Mouse (Mus musculus) heart, embryonic 16.5 days (tissue): Measurements from ENCODE around the gene Cptp. TPM values are rescaled to one million over a fixed set of nuclear protein-coding genes. Genes with fewer than 3 reads are reported as not detected.
A peak's percentile ranks its signal among the peaks of the same experiment; 100 is the strongest.

Experiments used
- ATAC-seq: fragments of 200-750 bp; cut with Nextera tagmentation; replicated peaks from 2 replicates; pipeline ENCODE4 v1.8.0; 2017; ENCODE audit warnings: moderate number of reproducible peaks; ENCODE audit not compliant: insufficient read depth, low FRiP score; ENCODE audit errors: extremely low read depth
- H3K27ac ChIP-seq: fragments of 300-500 bp; sonication (generic); 2 replicates; pipeline ENCODE4 v1.5.1; 2014; ENCODE audit warnings: mild to moderate bottlenecking, low read length, control low read depth, moderate library complexity
- H3K27me3 ChIP-seq: fragments of 300-500 bp; sonication (generic); 2 replicates; pipeline ENCODE4 v1.6.1; 2014; ENCODE audit warnings: low read length, mixed read lengths; ENCODE audit not compliant: control insufficient read depth, insufficient read depth
- H3K36me3 ChIP-seq: fragments of 300-500 bp; sonication (generic); 2 replicates; pipeline ENCODE4 v1.6.1; 2014; ENCODE audit not compliant: control insufficient read depth, insufficient read depth
- H3K4me1 ChIP-seq: fragments of 300-500 bp; sonication (generic); 2 replicates; pipeline ENCODE4 v1.6.1; 2014; ENCODE audit warnings: low read length, mixed read lengths; ENCODE audit not compliant: control insufficient read depth, insufficient read depth
- H3K4me2 ChIP-seq: fragments of 300-500 bp; sonication (generic); 2 replicates; pipeline ENCODE4 v1.6.1; 2014; ENCODE audit warnings: low read depth, mild to moderate bottlenecking, control low read depth, low read length
- H3K4me3 ChIP-seq: fragments of 300-500 bp; sonication (generic); 2 replicates; pipeline ENCODE4 v1.5.1; 2014; ENCODE audit warnings: mild to moderate bottlenecking, control low read depth, low read length
- H3K9ac ChIP-seq: fragments of 300-500 bp; sonication (generic); 2 replicates; pipeline ENCODE4 v1.6.1; 2014; ENCODE audit warnings: low read length, control low read depth
- H3K9me3 ChIP-seq: fragments of 300-500 bp; sonication (generic); replicated peaks from 2 replicates; pipeline ENCODE4 v1.6.1; 2016; ENCODE audit warnings: low read length; ENCODE audit not compliant: control insufficient read depth
- WGBS: fragments of 180-500 bp; shearing (Covaris S2); extraction: QIAGEN DNeasy Blood & Tissue Kit; methylation state at CpG from one replicate; pipeline ENCODE4 v1.1.7; 2014; 5-methylcytosine and 5-hydroxymethylcytosine counted together
- polyA plus RNA-seq: library from polyadenylated mRNA; unstranded; fragments of >200 nt; fragmentation: Nextera tagmentation; extraction: Ambion mirVana; gene quantifications from 2 replicates; pipeline ENCODE4 v1.2.1, GENCODE M21; 2015

Gene Cptp
- 9.3 and 9.5 TPM in 2 replicates for polyA plus RNA-seq

- Histone ChIP-seq H3K4me2 (peak within 1 kb of the TSS; percentile 89), H3K9ac (peak within 1 kb of the TSS; percentile 83), H3K4me1 (peaks cover 15% of the 10 kb centered on the region), H3K27me3 (no peaks in the 10 kb centered on the region), H3K4me3 (peak within 1 kb of the TSS; percentile 70), H3K36me3 (peaks cover 23% of the 10 kb centered on the region), H3K27ac (peak within 1 kb of the TSS; percentile 8; the same call in 1 of the 2 replicates), H3K9me3 (no peaks in the 10 kb centered on the region)
- ATAC-seq = peak; percentile 97
- WGBS = under 1% methylated on average over 60 of the region's 63 CpGs
Observed at GRCm38 (mm10) chr4:155869317-155870033, at the start of gene Cptp, which contains the start of gene Ints11. Cptp (minus strand) TSS chr4:155869440. Ints11 (plus strand) TSS chr4:155869546.

- peaks cover 9% of the 10 kb centered on the region for H3K36me3 ChIP-seq
- ATAC-seq = no peak
- no peak overlapping the region for H3K4me2 ChIP-seq
- no peak overlapping the region for H3K4me3 ChIP-seq
- no peaks in the 10 kb centered on the region for H3K27me3 ChIP-seq
- 88% methylated on average over 4 of the region's 4 CpGs for WGBS
- no peaks in the 10 kb centered on the region for H3K4me1 ChIP-seq
- H3K9ac ChIP-seq = no peak overlapping the region
- no peaks in the 10 kb centered on the region for H3K9me3 ChIP-seq
- H3K27ac ChIP-seq = no peak overlapping the region
Observed at GRCm38 (mm10) chr4:155908751-155909150, 39.5 kb upstream of the Cptp start.

GRCm38 (mm10) chr4:155908281-155908680, 39.0 kb upstream of the Cptp start:
- WGBS = 71% methylated on average over 7 of the region's 7 CpGs
- Histone ChIP-seq H3K9ac (no peak overlapping the region), H3K9me3 (no peaks in the 10 kb centered on the region), H3K4me2 (no peak overlapping the region), H3K36me3 (peaks cover 13% of the 10 kb centered on the region), H3K27me3 (no peaks in the 10 kb centered on the region), H3K4me3 (no peak overlapping the region), H3K27ac (no peak overlapping the region), H3K4me1 (no peaks in the 10 kb centered on the region)
- no peak for ATAC-seq

- H3K27me3 ChIP-seq = no peaks in the 10 kb centered on the region
- H3K4me3 ChIP-seq = no peak overlapping the region
- ATAC-seq = no peak
- no peaks in the 10 kb centered on the region for H3K4me1 ChIP-seq
- peaks cover 19% of the 10 kb centered on the region for H3K36me3 ChIP-seq
- H3K9me3 ChIP-seq = no peaks in the 10 kb centered on the region
- no peak overlapping the region for H3K27ac ChIP-seq
- H3K9ac ChIP-seq = no peak overlapping the region
- 67% methylated on average over 11 of the region's 11 CpGs for WGBS
- no peak overlapping the region for H3K4me2 ChIP-seq
Observed at GRCm38 (mm10) chr4:155907003-155907402, 37.8 kb upstream of the Cptp start.

- Histone ChIP-seq H3K27me3 (no peaks in the 10 kb centered on the region), H3K9me3 (no peaks in the 10 kb centered on the region), H3K36me3 (peaks cover 21% of the 10 kb centered on the region), H3K9ac (no peak overlapping the region), H3K27ac (no peak overlapping the region), H3K4me1 (peaks cover 6% of the 10 kb centered on the region), H3K4me2 (no peak overlapping the region), H3K4me3 (no peak overlapping the region)
- no peak for ATAC-seq
- WGBS = 81% methylated on average over 9 of the region's 9 CpGs
Observed at GRCm38 (mm10) chr4:155906125-155906524, 36.9 kb upstream of the Cptp start.

- 84% methylated on average over 13 of the region's 13 CpGs for WGBS
- Histone ChIP-seq H3K36me3 (peaks cover 21% of the 10 kb centered on the region), H3K9ac (no peak overlapping the region), H3K4me2 (no peak overlapping the region), H3K4me3 (no peak overlapping the region), H3K27ac (no peak overlapping the region), H3K9me3 (no peaks in the 10 kb centered on the region), H3K27me3 (no peaks in the 10 kb centered on the region), H3K4me1 (peaks cover 11% of the 10 kb centered on the region)
- ATAC-seq = no peak
Observed at GRCm38 (mm10) chr4:155905634-155906033, 36.4 kb upstream of the Cptp start.

GRCm38 (mm10) chr4:155904318-155905102, 35.3 kb upstream of the Cptp start:
- no peak overlapping the region for H3K4me3 ChIP-seq
- H3K9ac ChIP-seq = no peak overlapping the region
- peaks cover 11% of the 10 kb centered on the region for H3K4me1 ChIP-seq
- H3K4me2 ChIP-seq = no peak overlapping the region
- H3K36me3 ChIP-seq = peaks cover 28% of the 10 kb centered on the region
- no peaks in the 10 kb centered on the region for H3K9me3 ChIP-seq
- no peak overlapping the region for H3K27ac ChIP-seq
- ATAC-seq = no peak
- 88% methylated on average over 13 of the region's 13 CpGs for WGBS
- H3K27me3 ChIP-seq = no peaks in the 10 kb centered on the region

- peaks cover 35% of the 10 kb centered on the region for H3K36me3 ChIP-seq
Observed at GRCm38 (mm10) chr4:155903246-155903645, 34.0 kb upstream of the Cptp start.

GRCm38 (mm10) chr4:155901205-155901604, 32.0 kb upstream of the Cptp start:
- peaks cover 43% of the 10 kb centered on the region for H3K36me3 ChIP-seq
- peak; percentile 77 for ATAC-seq
- no peak overlapping the region for H3K9ac ChIP-seq
- H3K4me3 ChIP-seq = no peak overlapping the region
- H3K27me3 ChIP-seq = no peaks in the 10 kb centered on the region
- H3K4me2 ChIP-seq = no peak overlapping the region
- H3K4me1 ChIP-seq = peaks cover 11% of the 10 kb centered on the region
- H3K27ac ChIP-seq = peak overlapping the region; percentile 42; the same call in 1 of the 2 replicates
- WGBS = 40% methylated on average over 3 of the region's 3 CpGs
- H3K9me3 ChIP-seq = no peaks in the 10 kb centered on the region

More at GRCm38 (mm10) chr4:155903246-155903645, 34.0 kb upstream of the Cptp start:
- no peaks in the 10 kb centered on the region for H3K27me3 ChIP-seq
- H3K9me3 ChIP-seq = no peaks in the 10 kb centered on the region
- WGBS = 90% methylated on average over 13 of the region's 13 CpGs
- H3K9ac ChIP-seq = no peak overlapping the region
- no peak overlapping the region for H3K4me3 ChIP-seq
- no peak overlapping the region for H3K4me2 ChIP-seq
- no peak for ATAC-seq
- H3K27ac ChIP-seq = no peak overlapping the region
- H3K4me1 ChIP-seq = peaks cover 11% of the 10 kb centered on the region
